Mouse (Mus musculus) heart, adult 11 months (tissue): Measurements from ENCODE around the gene Wdr45.
"Not testable (repeated sequence)": the region's sequence is repeated elsewhere in the genome, so short reads cannot be mapped to it uniquely, and the experiment has no call there.

Experiments used
- DNase-seq: peaks from one replicate; pipeline ENCODE4 v3.0.0; 2022

The Wdr45 gene

DNA sequence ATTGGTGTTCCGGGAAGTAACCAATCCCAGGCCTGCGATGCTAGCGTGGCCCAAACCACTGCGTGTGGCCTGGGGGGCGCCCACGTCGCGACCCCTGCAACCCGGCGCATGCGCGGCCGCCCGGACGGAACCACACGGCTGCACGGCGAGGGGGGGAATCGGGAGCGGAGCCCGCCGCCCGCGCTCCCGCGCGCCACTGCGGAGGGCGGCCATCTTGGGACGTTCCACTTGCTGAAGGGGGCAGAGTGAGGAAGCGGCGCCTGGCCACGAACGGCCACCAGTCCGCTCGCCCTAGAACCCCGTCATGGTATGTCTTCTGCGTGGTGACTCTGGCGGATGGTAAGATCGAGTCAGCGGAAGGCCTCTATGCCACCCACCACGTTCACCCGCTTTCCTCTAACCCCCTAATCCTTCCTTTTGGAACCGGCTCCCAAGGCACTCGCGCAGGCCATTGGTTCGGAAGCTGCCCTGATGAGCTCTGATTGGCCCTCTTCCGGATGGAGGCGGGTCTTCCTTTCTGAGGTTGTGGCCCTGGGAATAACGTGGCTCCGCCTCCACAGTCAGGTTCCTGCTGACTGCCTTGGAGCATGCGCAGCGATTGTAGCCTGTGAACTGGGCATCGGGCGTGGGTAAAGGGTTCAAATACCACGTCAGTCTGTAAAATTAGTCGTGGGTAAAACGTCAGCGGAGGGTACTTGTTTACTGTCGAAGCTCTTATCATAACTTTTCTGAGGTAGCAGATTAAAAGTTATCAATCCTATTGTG is at the start of gene Wdr45:
Wdr45 (plus strand) TSS at position 199 of the 765 bp plus-strand sequence.
- peak; percentile 100 for DNase-seq

DNA sequence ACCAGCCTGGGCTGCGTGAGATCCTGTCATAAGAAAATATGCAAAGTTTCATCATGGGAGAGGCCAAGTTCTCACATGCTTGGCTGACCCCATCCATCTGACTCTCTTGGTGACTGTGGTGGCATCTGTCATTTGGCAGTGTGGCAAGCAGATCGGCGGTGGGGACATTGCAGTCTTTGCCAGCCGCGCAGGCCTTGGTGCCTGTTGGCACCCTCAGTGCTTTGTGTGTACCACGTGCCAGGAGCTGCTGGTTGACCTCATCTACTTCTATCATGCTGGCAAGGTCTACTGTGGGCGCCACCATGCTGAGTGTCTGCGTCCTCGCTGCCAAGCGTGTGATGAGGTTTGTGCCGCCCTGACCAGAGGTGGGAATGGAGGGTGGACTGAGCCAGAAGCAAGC is 49.3 kb upstream of the Wdr45 start:
- DNase-seq: peak; percentile 97

DNA sequence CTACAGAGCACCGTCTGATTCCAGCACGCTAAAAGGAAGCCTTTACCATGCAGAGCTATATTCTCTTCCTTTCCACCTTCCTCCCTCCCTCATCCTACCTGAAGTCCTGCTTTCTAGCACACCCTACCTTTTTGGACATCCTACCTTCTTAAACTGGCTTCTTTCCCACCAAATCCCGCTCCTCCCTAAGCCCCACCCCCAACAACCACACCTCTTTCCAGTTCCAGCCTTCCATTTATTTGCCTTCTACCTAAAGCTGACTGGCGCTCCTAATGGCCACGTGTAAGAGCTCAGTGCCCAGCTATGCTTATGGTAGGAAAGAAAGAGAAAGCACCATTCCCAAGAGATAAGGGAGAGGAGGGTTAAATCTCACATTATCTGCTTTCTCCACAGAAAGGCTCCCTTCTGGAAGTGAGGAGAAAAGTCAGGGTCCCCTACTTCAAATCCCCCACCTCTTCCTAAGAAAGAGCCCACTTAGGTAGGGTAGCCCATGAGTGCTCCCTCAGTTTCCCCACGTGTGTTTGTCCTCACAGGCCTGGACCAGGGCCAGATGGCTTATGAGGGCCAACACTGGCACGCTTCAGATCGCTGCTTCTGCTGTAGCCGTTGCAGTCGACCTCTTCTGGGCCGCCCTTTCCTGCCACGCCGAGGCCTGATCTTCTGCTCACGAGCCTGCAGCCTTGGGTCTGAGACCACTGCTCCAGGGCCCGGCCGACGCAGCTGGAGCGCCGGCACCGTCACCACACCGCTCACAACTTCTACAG is 48.2 kb upstream of the Wdr45 start:
- peak; percentile 84 for DNase-seq

- peak; percentile 99 for DNase-seq
These were observed 43.7 kb upstream of the Wdr45 start for GRCm38 (mm10) chrX:7670390-7670881.

- DNase-seq: peak; percentile 96
These were observed 43.1 kb upstream of the Wdr45 start, which contains the start of gene Plp2 for GRCm38 (mm10) chrX:7670921-7671623. Gene Plp2 (minus strand): TSS chrX:7671390.

DNA sequence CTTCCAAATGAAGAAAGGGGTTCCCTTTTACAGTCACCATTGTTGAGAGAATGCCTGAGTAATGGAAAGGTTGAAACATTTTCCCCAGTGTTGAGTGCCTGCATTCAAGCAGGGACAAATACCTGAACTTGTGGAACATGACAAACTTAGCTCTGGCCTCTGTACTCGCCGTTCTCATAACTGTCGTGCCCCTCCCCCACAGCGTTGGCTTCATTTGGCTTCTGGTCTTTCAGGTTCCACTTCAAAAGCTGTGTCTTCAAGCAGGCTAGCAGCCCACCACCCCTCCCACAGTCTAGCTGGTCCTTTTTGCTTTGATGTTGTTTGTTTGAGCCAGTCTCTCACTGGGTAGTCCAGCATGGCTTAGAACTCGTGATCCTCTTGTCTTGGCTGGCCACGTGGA is 41.4 kb upstream of the Wdr45 start:
- no peak for DNase-seq

DNA sequence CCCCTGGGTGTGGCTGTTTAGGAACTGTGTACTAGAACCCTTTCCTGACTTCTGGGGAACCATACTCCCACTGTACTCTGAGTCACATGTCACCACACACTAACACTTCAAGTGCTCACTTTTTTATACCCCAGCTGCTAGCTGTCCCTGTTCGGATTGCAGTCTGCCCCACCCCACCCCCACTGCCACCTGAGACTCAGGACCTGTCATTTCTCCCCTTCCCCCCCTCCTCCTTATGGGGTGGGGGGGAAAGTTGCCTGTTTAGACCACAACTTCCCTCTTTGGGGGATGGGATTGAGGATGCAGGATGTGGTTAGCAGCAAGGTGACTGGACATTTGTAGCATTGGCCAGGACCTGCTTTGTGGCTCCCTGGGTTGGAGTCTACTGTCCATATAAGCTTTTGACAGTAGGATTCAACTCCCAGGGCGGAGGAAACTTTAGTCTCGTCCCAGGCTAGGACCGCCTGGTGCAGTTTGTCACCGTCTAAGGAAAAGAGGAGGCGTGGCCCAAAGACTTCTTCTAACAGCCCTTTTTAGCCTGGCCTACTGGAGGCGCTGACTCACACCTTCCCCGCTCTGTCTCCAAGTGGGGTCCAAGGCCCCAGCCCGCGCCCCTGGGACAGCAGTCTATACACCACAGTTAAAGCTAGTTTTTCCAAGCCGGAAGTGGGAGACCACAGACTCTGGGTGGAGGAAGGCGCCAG is 40.4 kb upstream of the Wdr45 start:
- DNase-seq: no peak

DNA sequence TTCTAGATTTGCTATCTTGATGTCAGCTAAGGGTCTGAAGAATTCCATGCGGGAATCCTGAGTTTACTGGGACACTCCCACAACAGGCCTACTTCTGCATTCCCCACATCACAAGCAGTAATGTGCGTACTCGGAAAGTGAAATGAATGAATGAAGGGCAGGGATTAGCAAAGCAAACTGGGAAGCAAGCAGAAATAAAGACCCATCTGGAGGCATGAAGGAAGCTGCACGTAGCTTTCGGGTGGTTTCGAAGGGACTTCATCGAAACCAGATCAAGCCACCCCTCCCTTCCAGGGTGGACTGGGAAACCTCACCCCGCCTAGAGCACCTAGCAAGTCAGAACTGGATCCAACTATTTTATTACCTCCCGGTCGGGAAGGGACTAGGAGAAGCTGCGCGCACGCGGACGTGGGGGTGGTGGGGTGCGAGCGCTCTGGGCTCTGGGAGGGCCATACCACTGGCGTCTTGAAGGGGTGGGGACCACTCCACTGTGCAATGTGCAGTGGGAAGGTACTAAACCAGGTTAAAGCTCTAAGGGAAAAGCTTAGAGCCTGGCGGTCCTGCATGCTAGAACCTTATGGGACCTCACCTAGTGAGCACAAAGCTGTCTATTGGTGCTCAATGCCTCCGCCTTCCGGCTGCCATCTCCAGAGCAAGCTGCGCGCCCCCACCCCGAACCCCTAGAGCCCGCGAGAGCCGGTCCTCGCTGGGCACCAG is 39.7 kb upstream of the Wdr45 start:
- DNase-seq: no peak

DNA sequence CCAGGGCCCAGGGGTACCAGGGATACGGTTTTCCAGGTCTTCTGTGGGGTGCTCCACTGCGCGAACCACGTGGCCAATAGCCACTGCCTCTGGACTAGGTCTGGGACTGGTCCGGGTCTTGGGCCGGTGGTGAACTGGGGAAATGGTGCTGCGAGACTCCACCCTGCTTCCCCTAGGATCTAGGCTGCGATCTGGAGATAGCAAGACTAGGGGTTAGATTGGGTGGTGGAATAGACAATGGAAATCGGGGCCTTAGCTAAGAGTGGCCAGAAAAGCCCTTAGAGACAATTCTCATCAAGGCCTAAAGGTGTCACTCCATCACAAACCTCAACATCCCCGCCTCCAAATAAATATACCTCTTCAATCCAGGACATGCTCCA is 39.1 kb upstream of the Wdr45 start:
- DNase-seq: no peak

DNA sequence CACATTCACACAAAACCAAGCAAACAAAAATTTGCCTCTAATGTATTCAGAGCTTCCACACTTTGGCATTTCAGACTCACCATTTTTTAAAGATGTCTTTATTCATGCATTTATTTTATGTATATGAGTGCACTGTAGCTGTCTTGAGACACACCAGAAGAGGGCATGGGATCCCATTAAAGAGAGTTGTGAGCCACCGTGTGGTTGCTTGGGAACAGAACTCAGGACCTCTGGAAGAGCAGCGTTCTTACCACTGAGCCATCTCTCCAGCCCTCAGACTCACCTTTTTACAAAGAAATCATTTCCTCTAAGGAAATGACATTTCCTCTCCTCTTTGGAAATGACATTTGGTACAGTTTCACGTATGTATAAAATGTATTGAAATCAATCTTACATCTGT is 35.1 kb upstream of the Wdr45 start:
- no peak for DNase-seq

DNA sequence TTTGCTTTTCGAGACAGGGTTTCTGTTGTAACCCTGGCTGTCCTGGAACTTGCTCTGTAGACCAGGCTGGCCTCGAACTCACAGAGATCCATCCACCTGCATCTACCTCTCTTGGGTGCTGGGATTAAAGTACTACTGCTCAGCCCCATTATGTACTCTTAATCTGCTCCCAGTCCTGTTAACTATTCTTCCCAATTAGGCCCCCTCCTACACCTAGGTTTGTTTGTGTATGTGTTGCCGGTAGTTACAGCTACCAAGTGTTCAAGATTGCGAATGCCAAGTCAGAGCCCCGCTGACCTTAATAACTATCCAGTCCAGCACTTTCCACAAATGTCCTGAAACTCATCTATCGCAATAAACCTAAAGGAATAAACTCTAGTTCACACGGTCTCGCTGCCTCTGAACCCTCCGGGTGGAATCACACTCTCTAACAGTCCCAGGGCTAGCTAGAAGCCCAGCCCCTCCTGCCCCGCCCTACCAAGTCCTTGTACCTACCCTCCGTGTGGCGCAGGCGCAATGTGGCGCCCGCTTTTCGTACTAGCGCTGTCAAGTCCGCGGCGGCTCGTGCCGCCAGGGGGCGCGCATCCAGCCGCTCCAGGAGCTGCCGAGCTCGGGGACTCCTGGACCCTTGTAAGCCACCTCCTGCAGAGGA is 34.6 kb upstream of the Wdr45 start:
- peak; percentile 99 for DNase-seq

DNA sequence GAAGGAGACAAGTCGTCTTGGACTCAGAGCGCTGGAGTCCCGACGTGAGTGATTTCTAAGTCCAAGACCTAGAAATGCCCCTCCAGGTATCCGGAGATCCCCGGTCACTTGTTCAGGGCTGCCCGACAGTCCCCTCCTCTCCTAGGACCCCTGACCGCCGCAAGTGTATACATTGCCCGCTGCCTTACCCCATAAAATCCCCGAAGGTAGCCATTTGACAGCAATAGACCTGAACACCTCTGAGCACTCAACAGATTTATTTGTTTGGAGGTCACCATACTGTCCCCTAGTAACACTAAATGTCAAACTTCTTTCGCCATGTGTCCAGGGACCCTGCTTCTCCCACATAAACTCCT is 34.1 kb upstream of the Wdr45 start:
- DNase-seq: no peak

- peak; percentile 96 for DNase-seq
These were observed 33.3 kb upstream of the Wdr45 start, which contains the start of gene Magix for GRCm38 (mm10) chrX:7680864-7681263. Gene Magix (minus strand): TSS chrX:7681251.

- DNase-seq: peak; percentile 61
These were observed 25.8 kb upstream of the Wdr45 start for GRCm38 (mm10) chrX:7688321-7688720.

DNA sequence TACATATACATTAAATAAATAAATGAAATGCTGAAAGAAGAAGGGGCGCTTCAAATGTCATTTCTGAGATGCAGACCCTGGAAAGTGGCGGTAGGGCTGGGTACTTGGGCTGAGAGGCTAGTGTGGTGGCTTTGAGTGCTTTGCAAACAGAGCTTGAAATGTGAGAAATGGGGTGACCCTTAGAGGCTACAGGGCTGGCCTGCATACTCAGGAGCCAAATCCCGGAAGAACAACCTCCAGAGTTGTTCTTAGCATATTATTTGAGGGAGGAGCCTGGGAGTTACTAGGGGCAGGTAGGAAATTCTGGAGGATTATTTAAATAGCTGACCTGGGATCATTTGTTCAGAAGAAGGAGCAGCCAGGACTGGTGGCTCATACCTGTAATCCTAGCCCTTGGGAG is 23.6 kb upstream of the Wdr45 start:
- DNase-seq: peak; percentile 31

DNA sequence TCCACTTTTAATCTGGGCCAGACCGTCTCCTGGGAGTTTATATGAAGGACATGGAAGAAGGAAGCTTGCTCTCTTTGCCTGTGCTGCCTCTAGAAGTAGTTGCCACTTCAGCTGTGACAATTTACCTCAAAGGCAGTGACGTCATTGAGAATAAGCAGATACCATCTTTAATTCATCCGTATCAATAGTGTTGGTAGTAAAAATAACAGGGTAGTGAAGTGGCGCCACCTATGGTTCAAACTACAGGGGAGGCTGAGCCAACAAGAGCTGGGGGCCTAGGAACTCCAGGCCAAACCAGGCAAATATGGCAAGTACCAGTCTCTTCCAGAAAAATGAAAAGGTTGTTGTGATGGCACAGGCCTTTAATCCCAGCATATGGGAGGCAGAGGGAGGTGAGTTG is 21.3 kb upstream of the Wdr45 start:
- peak; percentile 79 for DNase-seq

GRCm38 (mm10) chrX:7696520-7696919 is 17.6 kb upstream of the Wdr45 start:
- DNase-seq: no peak

- peak; percentile 99 for DNase-seq
These were observed 17.2 kb upstream of the Wdr45 start, which contains the start of gene Gpkow for GRCm38 (mm10) chrX:7696954-7697381. Gene Gpkow (plus strand): TSS chrX:7697131.

DNA sequence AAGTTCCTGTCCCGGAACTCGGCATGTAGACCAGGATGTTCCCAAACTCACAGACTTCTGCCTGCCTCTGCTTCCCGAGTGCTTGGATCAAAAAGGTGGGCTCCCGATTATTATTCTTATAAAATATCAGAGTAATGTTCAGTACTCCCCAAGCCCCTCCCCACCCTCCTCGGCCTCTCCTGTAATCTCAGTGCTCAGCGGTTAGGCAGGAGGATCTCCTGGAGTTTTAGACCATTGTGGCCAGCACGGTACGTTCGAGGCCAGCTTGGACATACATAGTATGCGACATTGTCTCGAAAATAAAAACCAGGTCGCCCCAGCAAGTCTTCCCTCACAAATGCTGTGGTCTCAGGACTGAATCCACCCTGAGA is 384 bp upstream of the Wdr45 start:
- DNase-seq: peak; percentile 83

GRCm38 (mm10) chrX:7716058-7716457 is 1.9 kb downstream of the Wdr45 start:
- DNase-seq: not testable (repeated sequence)

- peak; percentile 98 for DNase-seq
These were observed 7.6 kb downstream of the Wdr45 start, which contains the start of gene Gm45208 for GRCm38 (mm10) chrX:7721514-7722281. Gene Gm45208 (plus strand): TSS chrX:7722245.
